Mouse (Mus musculus) liver, embryonic 14.5 days (tissue): Measurements from ENCODE around the gene Hapln4. TPM values are rescaled to one million over a fixed set of nuclear protein-coding genes. Genes with fewer than 3 reads are reported as not detected.
A peak's percentile ranks its signal among the peaks of the same experiment; 100 is the strongest.

ENCODE experiments used
- ATAC-seq: fragments of 200-750 bp; cut with Nextera tagmentation; 2 replicates; pipeline ENCODE4 v1.8.0; 2017; ENCODE audit warnings: moderate number of reproducible peaks, mild to moderate bottlenecking, moderate library complexity; ENCODE audit not compliant: insufficient read depth
- DNase-seq, 3 experiments: peaks; one replicate each; pipeline ENCODE4 v3.0.0-alpha.2; 2012 to 2013; ENCODE audit warnings: low read depth in 3 of 3, low spot score in 3 of 3
- H3K27ac ChIP-seq: fragments of 300-500 bp; sonication (generic); 2 replicates; pipeline ENCODE4 v1.5.1; 2014; ENCODE audit warnings: moderate library complexity, mild to moderate bottlenecking, control low read depth, inconsistent platforms
- H3K27me3 ChIP-seq: fragments of 300-500 bp; sonication (generic); 2 replicates; pipeline ENCODE4 v1.6.1; 2014; ENCODE audit warnings: mild to moderate bottlenecking, low read length, moderate library complexity; ENCODE audit not compliant: control insufficient read depth, insufficient read depth
- H3K36me3 ChIP-seq: fragments of 300-500 bp; sonication (generic); replicated peaks from 2 replicates; pipeline ENCODE4 v1.6.1; 2014; ENCODE audit warnings: low read depth; ENCODE audit not compliant: control insufficient read depth, insufficient read depth
- H3K4me1 ChIP-seq, 2 experiments: fragments of 200-500 bp in 1 of 2; fragments of 300-500 bp in 1 of 2; sonication (generic) in 1 of 2; replicated peaks; 2 replicates each; pipeline ENCODE4 v1.6.1; 2012 to 2014; ENCODE audit warnings: antibody characterized with exemption in 1 of 2, inconsistent platforms in 1 of 2, low read length in 1 of 2; ENCODE audit not compliant: control insufficient read depth in 2 of 2, insufficient read depth in 2 of 2
- H3K4me2 ChIP-seq: fragments of 300-500 bp; sonication (generic); 2 replicates; pipeline ENCODE4 v1.6.1; 2014; ENCODE audit warnings: low read depth, mild to moderate bottlenecking, control low read depth, moderate library complexity
- H3K4me3 ChIP-seq, 2 experiments: fragments of 200-500 bp in 1 of 2; fragments of 300-500 bp in 1 of 2; sonication (generic) in 1 of 2; 2 replicates each; pipeline ENCODE4 v1.5.1; 2012 to 2014; ENCODE audit warnings: low read depth in 2 of 2, low read length in 2 of 2, mild to moderate bottlenecking in 2 of 2, control low read depth in 1 of 2, inconsistent platforms in 1 of 2, moderate library complexity in 1 of 2; ENCODE audit not compliant: insufficient read depth in 1 of 2
- H3K9ac ChIP-seq: fragments of 300-500 bp; sonication (generic); replicated peaks from 2 replicates; pipeline ENCODE4 v1.6.1; 2014; ENCODE audit warnings: mild to moderate bottlenecking, control low read depth, moderate library complexity
- H3K9me3 ChIP-seq: fragments of 300-500 bp; sonication (generic); 2 replicates; pipeline ENCODE4 v1.6.1; 2016; ENCODE audit warnings: low read length, mixed read lengths; ENCODE audit not compliant: control insufficient read depth
- CTCF ChIP-seq: IDR thresholded peaks from 2 replicates; pipeline ENCODE4 v1.5.1; 2016; ENCODE audit warnings: antibody characterized with exemption, low read depth, control low read depth
- EP300 ChIP-seq: IDR thresholded peaks from 2 replicates; pipeline ENCODE4 v1.6.1; 2016; ENCODE audit warnings: antibody characterized with exemption, low read depth
- WGBS: fragments of 180-500 bp; shearing (Covaris S2); extraction: QIAGEN DNeasy Blood & Tissue Kit; methylation state at CpG from one replicate; pipeline ENCODE4 v1.1.7; 2014; ENCODE audit not compliant: insufficient replicate concordance; 5-methylcytosine and 5-hydroxymethylcytosine counted together
- polyA plus RNA-seq, 2 experiments: library from polyadenylated mRNA; depleted of rRNA in 1 of 2; stranded (reverse) in 1 of 2; unstranded in 1 of 2; fragments of >200 nt; fragmentation: Nextera tagmentation in 1 of 2; extraction: Ambion mirVana in 1 of 2; gene quantifications; 2 replicates each; pipeline versions ENCODE4 v1.2.1 to v1.2.3; 2012 to 2014

The Hapln4 gene
- polyA plus RNA-seq, 2 experiments, result 0.06 TPM; not detected in 1

- Histone ChIP-seq H3K36me3 (no peaks in the 10 kb centered on the region), H3K4me2 (no peak overlapping the region), H3K9ac (no peak overlapping the region), H3K9me3 (no peaks in the 10 kb centered on the region), H3K27ac (no peak overlapping the region), H3K4me3 (no peak overlapping the region), H3K27me3 (peaks cover 87% of the 10 kb centered on the region), H3K4me1 (no peaks in the 10 kb centered on the region)
- DNase-seq, result no peak
- TF ChIP-seq EP300 (no peak), CTCF (no peak)
- WGBS, result 32% methylated on average over 1 of the region's 1 CpGs
- no peak for ATAC-seq
Observed at GRCm38 (mm10) chr8:70086151-70086550, 2.9 kb downstream of the Hapln4 start.

- TF ChIP-seq CTCF (no peak), EP300 (no peak)
- peaks cover 88% of the 10 kb centered on the region for H3K27me3 ChIP-seq
- H3K4me3 ChIP-seq, result no peak overlapping the region
- DNase-seq, result no peak
- no peak overlapping the region for H3K27ac ChIP-seq
- no peak overlapping the region for H3K9ac ChIP-seq
- H3K36me3 ChIP-seq, result no peaks in the 10 kb centered on the region
- WGBS, result 6% methylated on average over 7 of the region's 7 CpGs
- no peak for ATAC-seq
- no peaks in the 10 kb centered on the region for H3K9me3 ChIP-seq
- no peak overlapping the region for H3K4me2 ChIP-seq
- H3K4me1 ChIP-seq, result no peaks in the 10 kb centered on the region
Observed at GRCm38 (mm10) chr8:70087237-70087636, 4.0 kb downstream of the Hapln4 start.

- 8% methylated on average over 56 of the region's 56 CpGs for WGBS
- TF ChIP-seq CTCF, result peak; percentile 79
- TF ChIP-seq EP300, result no peak
Observed at GRCm38 (mm10) chr8:70087836-70088650, 4.8 kb downstream of the Hapln4 start.

GRCm38 (mm10) chr8:70089296-70089960 is 6.2 kb downstream of the Hapln4 start:
- H3K27me3 ChIP-seq, result peaks cover 68% of the 10 kb centered on the region
- no peak overlapping the region for H3K4me2 ChIP-seq
- H3K27ac ChIP-seq, result no peak overlapping the region
- no peaks in the 10 kb centered on the region for H3K36me3 ChIP-seq
- H3K4me3 ChIP-seq, result no peak overlapping the region
- no peaks in the 10 kb centered on the region for H3K4me1 ChIP-seq
- DNase-seq (no peak), ATAC-seq (no peak)
- TF ChIP-seq CTCF (no peak), EP300 (no peak)
- no peaks in the 10 kb centered on the region for H3K9me3 ChIP-seq
- 52% methylated on average over 9 of the region's 9 CpGs for WGBS
- H3K9ac ChIP-seq, result no peak overlapping the region

More at GRCm38 (mm10) chr8:70087836-70088650, 4.8 kb downstream of the Hapln4 start:
- no peak overlapping the region for H3K4me3 ChIP-seq
- H3K27ac ChIP-seq, result no peak overlapping the region
- no peaks in the 10 kb centered on the region for H3K9me3 ChIP-seq
- no peaks in the 10 kb centered on the region for H3K4me1 ChIP-seq
- no peak for ATAC-seq
- no peak for DNase-seq
- H3K27me3 ChIP-seq, result peaks cover 82% of the 10 kb centered on the region
- H3K9ac ChIP-seq, result no peak overlapping the region
- H3K4me2 ChIP-seq, result peak overlapping the region; percentile 13; the same call in 1 of the 2 replicates
- no peaks in the 10 kb centered on the region for H3K36me3 ChIP-seq

GRCm38 (mm10) chr8:70092786-70093185 is 9.5 kb downstream of the Hapln4 start:
- Histone ChIP-seq H3K27me3 (peaks cover 35% of the 10 kb centered on the region), H3K27ac (no peak overlapping the region), H3K9ac (no peak overlapping the region), H3K4me2 (no peak overlapping the region), H3K4me3 (no peak overlapping the region), H3K4me1 (no peaks in the 10 kb centered on the region), H3K36me3 (no peaks in the 10 kb centered on the region), H3K9me3 (no peaks in the 10 kb centered on the region)
- TF ChIP-seq CTCF (no peak), EP300 (no peak)
- DNase-seq (no peak), ATAC-seq (no peak)
- WGBS, result 50% methylated on average over 8 of the region's 8 CpGs
